Mouse (Mus musculus): ENCODE measurements around the gene Zfy2. TPM values are rescaled to one million over a fixed set of nuclear protein-coding genes. Genes with fewer than 3 reads are reported as not detected.

The Zfy2 gene
- polyA plus RNA-seq (2014; fragmentation: Nextera tagmentation; extraction: Ambion mirVana) = not detected in 2 replicates

DNA sequence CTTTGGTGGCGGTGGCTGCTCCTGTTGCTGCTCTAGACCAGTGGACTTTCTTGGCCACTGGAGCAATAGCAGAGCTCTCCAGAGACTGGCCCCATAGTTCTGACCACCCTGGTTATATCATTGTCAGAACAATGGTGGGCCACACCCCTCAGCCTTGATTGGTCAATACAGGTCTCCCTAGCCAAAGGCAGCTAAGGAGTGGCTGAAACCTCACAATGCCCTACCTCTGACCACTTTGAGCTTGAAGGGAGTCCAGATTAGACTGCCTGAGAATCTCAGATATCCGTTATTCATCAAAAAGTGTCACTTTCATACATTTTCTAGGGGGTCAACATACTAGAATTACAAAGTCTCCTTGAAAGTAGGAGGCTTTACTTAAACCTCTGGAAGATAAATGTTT lies at the start of gene Zfy2:
Gene Zfy2, minus strand, starts transcription at position 101 of the 400 bp plus-strand sequence.
- no peak within 1 kb of the TSS for H3K27ac ChIP-seq (ENCODE audit: low read depth, low read length)
- no peak within 1 kb of the TSS for H3K4me2 ChIP-seq (ENCODE audit: low read length)
- DNase-seq (ENCODE audit: low spot score) = no peak
- no peaks in the 10 kb centered on the region for H3K27me3 ChIP-seq (replicated peaks; ENCODE audit: control insufficient read depth, insufficient read depth, low read length)
- no peaks in the 10 kb centered on the region for H3K9me3 ChIP-seq (replicated peaks; ENCODE audit: control insufficient read depth, low read length)
- H3K9ac ChIP-seq (ENCODE audit: low read length) = no peak within 1 kb of the TSS
- H3K4me3 ChIP-seq (ENCODE audit: low read depth, low read length) = no peak within 1 kb of the TSS
- H3K36me3 ChIP-seq (ENCODE audit: control insufficient read depth, insufficient read depth, low read length) = no peaks in the 10 kb centered on the region
- no peaks in the 10 kb centered on the region for H3K4me1 ChIP-seq (ENCODE audit: control insufficient read depth, insufficient read depth, low read length)
- WGBS = no CpG with 5 or more reads among the region's 2 CpGs
- ATAC-seq = no peak
